Mouse (Mus musculus) embryonic facial prominence, embryonic 12.5 days (tissue): ENCODE results near the gene Tada1. TPM values are rescaled to one million over a fixed set of nuclear protein-coding genes. Genes with fewer than 3 reads are reported as not detected.

Experiments used
- ATAC-seq: fragments of 200-750 bp; cut with Nextera tagmentation; 2 replicates; pipeline ENCODE4 v1.8.0; 2017; ENCODE audit not compliant: insufficient number of reproducible peaks, insufficient read depth, low FRiP score, low TSS enrichment
- H3K27ac ChIP-seq: fragments of 300-500 bp; sonication (generic); 2 replicates; pipeline ENCODE4 v1.5.1; 2016; ENCODE audit warnings: mild to moderate bottlenecking
- H3K27me3 ChIP-seq: fragments of 300-500 bp; sonication (generic); 2 replicates; pipeline ENCODE4 v1.6.1; 2016; ENCODE audit warnings: mild to moderate bottlenecking, moderate library complexity
- H3K36me3 ChIP-seq: fragments of 300-500 bp; sonication (generic); 2 replicates; pipeline ENCODE4 v1.6.1; 2016; ENCODE audit warnings: mild to moderate bottlenecking
- H3K4me1 ChIP-seq: fragments of 300-500 bp; sonication (generic); 2 replicates; pipeline ENCODE4 v1.6.1; 2016
- H3K4me2 ChIP-seq: fragments of 300-500 bp; sonication (generic); replicated peaks from 2 replicates; pipeline ENCODE4 v1.6.1; 2016; ENCODE audit warnings: mild to moderate bottlenecking, moderate library complexity
- H3K4me3 ChIP-seq: fragments of 300-500 bp; sonication (generic); 2 replicates; pipeline ENCODE4 v1.5.1; 2016; ENCODE audit warnings: mild to moderate bottlenecking
- H3K9ac ChIP-seq: fragments of 300-500 bp; sonication (generic); 2 replicates; pipeline ENCODE4 v1.6.1; 2016; ENCODE audit warnings: mild to moderate bottlenecking, moderate library complexity
- H3K9me3 ChIP-seq: fragments of 300-500 bp; sonication (generic); 2 replicates; pipeline ENCODE4 v1.6.1; 2016; ENCODE audit warnings: mild to moderate bottlenecking, moderate library complexity
- WGBS: fragments of 180-500 bp; shearing (Covaris S2); methylation state at CpG from one replicate; pipeline ENCODE4 v1.1.7; 2016; 5-methylcytosine and 5-hydroxymethylcytosine counted together
- polyA plus RNA-seq: library from polyadenylated mRNA; unstranded; fragments of >200 nt; fragmentation: Nextera tagmentation; extraction: Ambion mirVana; gene quantifications from 2 replicates; pipeline ENCODE4 v1.2.1, GENCODE M21; 2016

Tada1 gene
- polyA plus RNA-seq, 1 experiment from 2014 or later, result 66.0 TPM

GRCm38 (mm10) chr1:166385431-166385830 is 6.5 kb downstream of the Tada1 start:
- 91% methylated on average over 5 of the region's 5 CpGs for WGBS
- Histone ChIP-seq H3K27ac (no peak overlapping the region), H3K4me2 (no peak overlapping the region), H3K4me3 (no peak overlapping the region), H3K9me3 (no peaks in the 10 kb centered on the region), H3K4me1 (peaks cover 13% of the 10 kb centered on the region), H3K9ac (no peak overlapping the region), H3K36me3 (peaks cover 76% of the 10 kb centered on the region), H3K27me3 (no peaks in the 10 kb centered on the region)
- ATAC-seq, result no peak

GRCm38 (mm10) chr1:166388511-166388910 is 9.6 kb downstream of the Tada1 start:
- Histone ChIP-seq H3K9me3 (no peaks in the 10 kb centered on the region), H3K4me2 (no peak overlapping the region), H3K9ac (no peak overlapping the region), H3K27me3 (no peaks in the 10 kb centered on the region), H3K4me3 (no peak overlapping the region), H3K36me3 (peaks cover 91% of the 10 kb centered on the region), H3K4me1 (no peaks in the 10 kb centered on the region), H3K27ac (no peak overlapping the region)
- no peak for ATAC-seq
- 91% methylated on average over 11 of the region's 11 CpGs for whole genome bisulfite sequencing

- no peaks in the 10 kb centered on the region for H3K4me1 ChIP-seq
- H3K9ac ChIP-seq, result no peak overlapping the region
- H3K9me3 ChIP-seq, result no peaks in the 10 kb centered on the region
- H3K4me2 ChIP-seq, result no peak overlapping the region
- no peak overlapping the region for H3K4me3 ChIP-seq
- no peaks in the 10 kb centered on the region for H3K27me3 ChIP-seq
- peaks cover 89% of the 10 kb centered on the region for H3K36me3 ChIP-seq
- 94% methylated on average over 16 of the region's 16 CpGs for WGBS
- ATAC-seq, result no peak
- H3K27ac ChIP-seq, result no peak overlapping the region
Measured at GRCm38 (mm10) chr1:166389406-166390125, 10.7 kb downstream of the Tada1 start.

- H3K36me3 ChIP-seq, result peaks cover 85% of the 10 kb centered on the region
- ATAC-seq, result no peak
- no peaks in the 10 kb centered on the region for H3K4me1 ChIP-seq
- H3K4me2 ChIP-seq, result no peak overlapping the region
- H3K9ac ChIP-seq, result no peak overlapping the region
- no peaks in the 10 kb centered on the region for H3K9me3 ChIP-seq
- H3K27ac ChIP-seq, result no peak overlapping the region
- H3K4me3 ChIP-seq, result no peak overlapping the region
- no peaks in the 10 kb centered on the region for H3K27me3 ChIP-seq
- 91% methylated on average over 6 of the region's 6 CpGs for WGBS
Measured at GRCm38 (mm10) chr1:166391671-166392070, 12.8 kb downstream of the Tada1 start.

- Histone ChIP-seq H3K4me1 (no peaks in the 10 kb centered on the region), H3K27me3 (no peaks in the 10 kb centered on the region), H3K36me3 (peaks cover 85% of the 10 kb centered on the region), H3K9ac (no peak overlapping the region), H3K4me3 (no peak overlapping the region), H3K9me3 (no peaks in the 10 kb centered on the region), H3K4me2 (no peak overlapping the region), H3K27ac (no peak overlapping the region)
- no peak for ATAC-seq
- 74% methylated on average over 4 of the region's 4 CpGs for WGBS
Measured at GRCm38 (mm10) chr1:166394770-166395169, 15.9 kb downstream of the Tada1 start.

- Histone ChIP-seq H3K4me2 (no peak overlapping the region), H3K4me1 (no peaks in the 10 kb centered on the region), H3K27ac (no peak overlapping the region), H3K36me3 (peaks cover 86% of the 10 kb centered on the region), H3K9me3 (no peaks in the 10 kb centered on the region), H3K27me3 (no peaks in the 10 kb centered on the region), H3K4me3 (no peak overlapping the region), H3K9ac (no peak overlapping the region)
- no peak for ATAC-seq
- WGBS, result 89% methylated on average over 5 of the region's 5 CpGs
Measured at GRCm38 (mm10) chr1:166395661-166396060, 16.8 kb downstream of the Tada1 start.

GRCm38 (mm10) chr1:166396381-166396780 is 17.5 kb downstream of the Tada1 start:
- H3K4me1 ChIP-seq, result no peaks in the 10 kb centered on the region
- WGBS, result 91% methylated on average over 6 of the region's 6 CpGs
- H3K9me3 ChIP-seq, result no peaks in the 10 kb centered on the region
- ATAC-seq, result no peak
- no peak overlapping the region for H3K9ac ChIP-seq
- no peaks in the 10 kb centered on the region for H3K27me3 ChIP-seq
- no peak overlapping the region for H3K4me3 ChIP-seq
- H3K27ac ChIP-seq, result no peak overlapping the region
- no peak overlapping the region for H3K4me2 ChIP-seq
- peaks cover 86% of the 10 kb centered on the region for H3K36me3 ChIP-seq

- Histone ChIP-seq H3K4me3 (no peak overlapping the region), H3K4me2 (no peak overlapping the region), H3K4me1 (no peaks in the 10 kb centered on the region), H3K9ac (no peak overlapping the region), H3K36me3 (peaks cover 93% of the 10 kb centered on the region), H3K27me3 (no peaks in the 10 kb centered on the region), H3K9me3 (no peaks in the 10 kb centered on the region), H3K27ac (no peak overlapping the region)
- no peak for ATAC-seq
Measured at GRCm38 (mm10) chr1:166401455-166401854, 22.6 kb downstream of the Tada1 start.

GRCm38 (mm10) chr1:166402003-166402402 is 23.1 kb downstream of the Tada1 start:
- Histone ChIP-seq H3K4me3 (no peak overlapping the region), H3K36me3 (peaks cover 91% of the 10 kb centered on the region), H3K9me3 (no peaks in the 10 kb centered on the region), H3K9ac (no peak overlapping the region), H3K4me1 (no peaks in the 10 kb centered on the region), H3K27me3 (no peaks in the 10 kb centered on the region), H3K4me2 (no peak overlapping the region), H3K27ac (no peak overlapping the region)
- WGBS, result 87% methylated on average over 4 of the region's 4 CpGs
- no peak for ATAC-seq

- ATAC-seq, result no peak
- WGBS, result 84% methylated on average over 3 of the region's 3 CpGs
- H3K36me3 ChIP-seq, result peaks cover 82% of the 10 kb centered on the region
Measured at GRCm38 (mm10) chr1:166403846-166404245, 24.9 kb downstream of the Tada1 start.

GRCm38 (mm10) chr1:166409177-166409700 is 30.3 kb downstream of the Tada1 start:
- Histone ChIP-seq H3K4me1 (peaks cover 13% of the 10 kb centered on the region), H3K36me3 (peaks cover 32% of the 10 kb centered on the region), H3K4me3 (peak overlapping the region; percentile 86), H3K27ac (peak overlapping the region; percentile 85), H3K27me3 (no peaks in the 10 kb centered on the region), H3K4me2 (peak overlapping the region; percentile 75), H3K9ac (peak overlapping the region; percentile 85), H3K9me3 (peaks cover 12% of the 10 kb centered on the region)
- ATAC-seq, result peak; percentile 53
- 2% methylated on average over 41 of the region's 45 CpGs for whole genome bisulfite sequencing

More at GRCm38 (mm10) chr1:166403846-166404245, 24.9 kb downstream of the Tada1 start:
- H3K9ac ChIP-seq, result no peak overlapping the region
- H3K4me1 ChIP-seq, result peaks cover 10% of the 10 kb centered on the region
- H3K27ac ChIP-seq, result no peak overlapping the region
- H3K27me3 ChIP-seq, result no peaks in the 10 kb centered on the region
- no peak overlapping the region for H3K4me2 ChIP-seq
- H3K4me3 ChIP-seq, result no peak overlapping the region
- H3K9me3 ChIP-seq, result no peaks in the 10 kb centered on the region

GRCm38 (mm10) chr1:166409701-166410220 is 30.9 kb downstream of the Tada1 start, which contains the start of gene Pogk:
Gene Pogk, minus strand, starts transcription at chr1:166409863.
- Histone ChIP-seq H3K36me3 (peaks cover 27% of the 10 kb centered on the region), H3K4me1 (peaks cover 13% of the 10 kb centered on the region), H3K4me3 (peak within 1 kb of the TSS; percentile 86), H3K9me3 (peaks cover 12% of the 10 kb centered on the region), H3K27ac (peak within 1 kb of the TSS; percentile 85), H3K9ac (peak within 1 kb of the TSS; percentile 85), H3K4me2 (peak within 1 kb of the TSS; percentile 75), H3K27me3 (no peaks in the 10 kb centered on the region)
- peak; percentile 90 for ATAC-seq
- WGBS, result 4% methylated on average over 49 of the region's 49 CpGs
